Mouse (Mus musculus) heart, postnatal 10 days (tissue): ENCODE measurements at regions not wholly inside any gene's neighbourhood (a gene's known extent, or its start where the extent isn't known, plus 50 kb on each side); places are given as distances from the start of the nearest gene placed in this dataset.

Source experiments
- DNase-seq, 2 experiments: peaks; one replicate each; pipeline ENCODE4 v3.0.0; 2021
- intact Hi-C: fragments of 180-260 bp; cut with DNase I; formaldehyde crosslinking; loops from one replicate; pipeline ENCODE4 v1.15.1; 2025

DNA sequence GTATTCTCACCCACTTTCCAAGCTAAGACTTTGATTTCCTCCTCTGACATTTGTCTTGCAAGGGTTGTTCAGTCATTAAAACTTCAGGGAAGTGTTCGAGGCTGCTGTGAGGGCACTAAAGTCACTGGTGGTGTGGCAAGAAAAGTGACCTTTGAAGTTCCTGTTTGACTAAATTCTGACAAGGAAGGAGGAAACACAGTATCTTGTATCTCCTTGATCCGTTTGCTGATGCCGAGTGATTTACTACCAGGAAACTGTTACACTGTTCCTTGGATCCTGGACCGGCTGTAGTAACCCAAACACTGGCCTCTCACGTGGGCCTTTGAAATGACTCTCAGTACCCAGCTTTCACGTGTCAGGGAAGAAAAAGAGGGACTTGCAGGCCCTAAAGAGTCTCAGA, 53.5 kb upstream of the Ralgapa2 start:
- intact Hi-C loops, result no loop called here
- no peak for DNase-seq

GRCm38 (mm10) chr2:146568171-146568842, 56.2 kb upstream of the Ralgapa2 start:
- intact Hi-C loops, result no loop called here
- DNase-seq, result no peak

- intact Hi-C loops, result no loop called here
- no peak for DNase-seq
Measured at GRCm38 (mm10) chr2:146571036-146571435, 58.9 kb upstream of the Ralgapa2 start.

DNA sequence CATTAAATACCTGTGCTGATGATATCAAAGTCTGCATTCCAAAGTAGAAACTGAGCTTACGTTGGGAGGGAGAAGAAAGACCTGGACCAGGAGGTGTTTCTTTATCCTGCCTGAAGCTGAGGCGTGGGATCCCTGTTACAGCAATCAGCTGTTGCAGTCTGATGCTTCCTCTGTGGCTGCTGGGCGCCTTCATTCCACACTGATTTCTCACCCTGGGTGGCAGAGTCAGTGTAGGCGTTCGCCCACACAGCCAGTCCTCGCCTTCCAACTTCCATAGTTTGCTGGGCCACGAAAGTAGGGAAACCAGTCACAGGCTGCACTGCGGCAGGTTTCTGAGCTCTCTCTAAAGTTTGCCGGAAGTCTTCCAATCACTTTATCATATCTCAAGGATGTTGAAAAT, 59.7 kb upstream of the Ralgapa2 start:
- intact Hi-C loops, result no loop called here
- DNase-seq, result no peak

DNA sequence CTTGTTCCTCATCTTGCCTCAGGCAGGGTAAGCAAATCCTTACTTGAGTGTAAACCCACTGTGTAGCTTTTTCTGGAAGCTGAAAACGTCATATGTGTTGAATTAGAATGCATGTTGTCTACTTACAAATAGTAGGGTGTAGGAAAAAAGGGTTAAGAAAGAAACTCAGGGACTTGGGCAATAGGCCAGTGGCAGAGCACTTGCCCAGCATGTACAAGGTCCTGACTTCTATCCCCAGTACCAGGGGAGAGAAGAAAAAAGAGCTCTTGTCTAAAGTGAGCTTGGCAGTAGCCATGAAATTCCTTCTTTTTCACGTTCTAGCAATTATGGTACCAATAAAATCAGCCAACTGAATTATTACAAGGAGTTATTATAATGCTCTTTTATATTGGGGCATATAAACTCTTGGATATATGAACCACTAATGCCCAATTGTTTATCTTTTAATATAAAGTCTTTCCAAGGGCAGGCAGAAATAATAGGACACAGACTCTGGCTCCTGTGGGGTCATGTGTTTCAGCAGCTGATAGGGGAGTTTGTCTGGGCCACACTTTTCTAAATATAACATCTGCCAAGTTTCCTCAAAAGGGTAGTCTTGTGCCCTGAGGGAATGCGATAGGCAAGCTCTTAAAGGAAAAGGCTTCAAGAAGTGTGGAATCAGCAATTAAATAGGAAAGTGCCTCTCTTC, 63.6 kb upstream of the Ralgapa2 start:
- DNase-seq, result peak; percentile 42 to 50
- intact Hi-C loops, result no loop called here

DNA sequence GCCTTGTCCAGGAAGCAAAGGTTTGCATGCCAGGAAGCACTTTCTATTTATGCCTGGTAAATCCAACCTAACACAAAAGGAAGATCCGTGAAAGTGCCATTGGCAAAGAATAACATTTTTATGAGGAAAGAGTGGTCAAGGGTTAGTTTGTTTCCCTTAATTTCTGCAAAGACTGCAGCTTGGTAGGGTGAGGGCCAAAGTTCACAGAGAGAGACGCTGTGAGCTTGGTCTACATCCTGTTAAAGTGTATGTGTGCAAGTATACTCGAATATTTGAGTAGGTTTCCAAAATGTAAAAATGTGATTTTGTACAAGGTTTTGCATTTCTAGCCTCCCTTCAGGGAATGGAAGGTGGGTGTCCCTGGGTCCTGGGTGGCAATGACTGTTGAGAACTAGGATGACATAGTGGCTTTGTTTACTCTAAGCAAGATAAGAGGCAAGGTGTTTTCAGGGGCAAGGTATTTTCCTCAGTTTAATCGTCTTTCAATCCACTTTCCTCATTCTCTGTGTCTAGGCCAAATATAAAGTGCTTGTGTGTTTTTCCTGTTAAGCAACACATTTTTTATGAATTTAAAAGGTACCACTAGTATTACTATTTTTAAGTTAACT, 64.3 kb upstream of the Ralgapa2 start:
- intact Hi-C loops, result no loop called here
- DNase-seq, result no peak

- intact Hi-C loops, result no loop called here
- no peak for DNase-seq
Measured at GRCm38 (mm10) chr2:146577096-146577495, 65.0 kb upstream of the Ralgapa2 start.

DNA sequence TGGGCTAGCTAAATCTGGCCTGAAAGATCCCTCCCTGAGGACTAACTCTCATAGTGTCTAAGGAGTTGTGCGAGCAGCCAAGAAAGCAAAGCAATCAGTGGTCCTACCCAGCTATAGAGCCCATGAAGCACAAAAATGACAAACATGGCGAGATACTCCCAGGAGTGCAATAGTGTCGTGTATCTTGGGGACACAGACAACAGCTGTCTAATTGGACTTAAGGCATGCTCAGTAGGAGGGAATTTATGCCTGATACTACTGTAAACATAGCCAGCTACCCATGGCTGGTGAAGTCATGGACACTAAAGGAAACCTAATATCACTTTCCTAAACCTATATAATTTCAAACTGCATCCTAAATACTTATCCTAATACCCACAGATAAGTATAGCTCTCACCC, 69.1 kb upstream of the Ralgapa2 start:
- intact Hi-C loops, result no loop called here
- no peak for DNase-seq

- intact Hi-C loops, result no loop called here
- DNase-seq, result no peak
Measured at GRCm38 (mm10) chr2:146583807-146584388, 71.8 kb upstream of the Ralgapa2 start.

GRCm38 (mm10) chr2:146586381-146586780, 74.2 kb upstream of the Ralgapa2 start:
- DNase-seq, result no peak
- intact Hi-C loops, result no loop called here

DNA sequence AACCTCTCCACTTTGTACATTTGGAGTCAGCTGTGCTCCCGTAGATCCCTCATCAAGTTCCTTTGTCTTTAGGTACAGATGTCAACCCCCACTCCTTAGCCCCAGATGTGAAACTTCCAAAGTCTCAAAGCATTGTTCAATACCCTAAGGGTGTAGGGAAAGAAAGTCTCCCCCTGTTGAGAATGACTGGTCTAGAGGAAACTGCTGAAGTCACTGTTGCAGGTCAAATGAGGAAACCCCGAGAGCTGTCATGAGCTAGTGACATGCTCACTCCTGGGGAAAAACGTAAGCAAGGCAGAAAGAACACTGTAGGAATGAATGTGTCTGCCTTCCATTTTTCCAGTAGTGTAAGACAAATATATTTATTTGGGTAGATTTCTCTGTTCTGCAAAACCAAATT, 74.8 kb upstream of the Ralgapa2 start:
- no peak for DNase-seq
- intact Hi-C loops, result no loop called here

- intact Hi-C loops, result no loop called here
- DNase-seq, result no peak
Measured at GRCm38 (mm10) chr2:146589860-146590259, 77.7 kb upstream of the Ralgapa2 start.

GRCm38 (mm10) chr2:146593291-146593690, 81.1 kb upstream of the Ralgapa2 start:
- intact Hi-C loops, result no loop called here

GRCm38 (mm10) chr2:146594212-146594611, 82.1 kb upstream of the Ralgapa2 start:
- intact Hi-C loops, result no loop called here
- DNase-seq, result no peak

More at GRCm38 (mm10) chr2:146593291-146593690, 81.1 kb upstream of the Ralgapa2 start:
- no peak for DNase-seq

GRCm38 (mm10) chr2:146595673-146596072, 83.5 kb upstream of the Ralgapa2 start:
- intact Hi-C loops, result no loop called here

DNA sequence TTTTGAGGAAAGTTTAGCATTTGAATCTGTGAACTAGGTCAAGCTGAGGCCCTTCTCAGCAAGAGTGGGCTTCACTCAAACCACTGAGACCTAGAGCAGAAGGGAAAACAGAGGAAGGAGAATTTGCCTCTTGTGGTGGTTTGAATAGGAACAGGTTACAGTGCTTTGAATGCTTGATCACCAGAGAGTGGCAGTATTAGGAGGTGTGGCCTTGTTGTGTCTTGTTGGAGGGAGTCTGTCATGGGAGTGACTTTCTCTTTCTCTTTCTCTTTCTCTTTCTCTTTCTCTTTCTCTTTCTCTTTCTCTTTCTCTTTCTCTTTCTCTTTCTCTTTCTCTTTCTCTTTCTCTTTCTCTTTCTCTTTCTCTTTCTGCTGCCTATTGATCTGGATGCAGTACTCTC, 94.0 kb upstream of the Ralgapa2 start:
- DNase-seq, result no peak
- intact Hi-C loops, result no loop called here

More at GRCm38 (mm10) chr2:146595673-146596072, 83.5 kb upstream of the Ralgapa2 start:
- no peak for DNase-seq

GRCm38 (mm10) chr2:146610896-146611295, 98.8 kb upstream of the Ralgapa2 start:
- no peak for DNase-seq
- intact Hi-C loops, result loop anchor here (5.0 to 10.0 kb wide), 2 partner anchors 79 to 656 kb away; no protein-coding TSS in a partner anchor

GRCm38 (mm10) chr2:146611886-146612521, 99.9 kb upstream of the Ralgapa2 start:
- peak; percentile 68 to 84 for DNase-seq
- intact Hi-C loops, result loop anchor here (5.0 to 10.0 kb wide), 2 partner anchors 80 to 657 kb away; no protein-coding TSS in a partner anchor

GRCm38 (mm10) chr2:146612522-146613288, 100.6 kb upstream of the Ralgapa2 start:
- peak; percentile 38 to 65 for DNase-seq
- intact Hi-C loops, result loop anchor here (1.0 to 10.0 kb wide), 3 partner anchors 80 to 658 kb away; no protein-coding TSS in a partner anchor

DNA sequence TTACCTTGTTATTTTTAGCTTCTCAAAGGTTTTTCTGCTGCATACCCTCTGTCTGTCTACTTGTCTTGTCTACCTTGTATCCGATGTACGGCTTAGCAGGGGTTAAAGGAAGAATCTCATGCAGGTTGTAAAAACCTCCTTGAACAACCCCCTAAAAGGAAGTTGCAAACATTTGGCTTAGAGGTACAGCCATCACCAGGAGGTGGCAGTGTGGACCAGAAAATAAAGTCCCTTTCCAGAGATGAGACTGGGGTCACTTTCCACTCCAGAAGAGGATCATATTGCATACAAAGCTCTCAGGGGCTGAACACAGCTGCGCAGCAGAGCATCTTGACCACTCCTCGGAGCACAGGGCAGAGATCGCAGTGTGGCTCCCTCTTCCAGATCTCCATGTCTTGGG, 109.0 kb upstream of the Ralgapa2 start:
- intact Hi-C loops, result loop anchor here (2.0 kb wide), 1 partner anchor 686 kb away; no protein-coding TSS in a partner anchor
- DNase-seq, result peak; percentile 42 to 69
